Mouse (Mus musculus): ENCODE measurements at regions not wholly inside any gene's neighbourhood (a gene's known extent, or its start where the extent isn't known, plus 50 kb on each side); places are given as distances from the start of the nearest gene placed in this dataset.

- peak; percentile 10 for DNase-seq
These were observed 127.8 kb downstream of the Stk31 start for GRCm38 (mm10) chr6:49523184-49523583.

GRCm38 (mm10) chr6:49523696-49524095, 128.3 kb downstream of the Stk31 start:
- no peak for DNase-seq

- DNase-seq, result no peak
These were observed 138.6 kb downstream of the Stk31 start for GRCm38 (mm10) chr6:49533956-49534355.

GRCm38 (mm10) chr6:49534551-49534950, 139.1 kb downstream of the Stk31 start:
- DNase-seq, result no peak

GRCm38 (mm10) chr6:49544946-49545345, 149.5 kb downstream of the Stk31 start:
- DNase-seq, result no peak

GRCm38 (mm10) chr6:49555069-49555468, 159.7 kb downstream of the Stk31 start:
- DNase-seq, result no peak

- no peak for DNase-seq
These were observed 163.1 kb downstream of the Stk31 start for GRCm38 (mm10) chr6:49558508-49558907.

GRCm38 (mm10) chr6:49559112-49559511, 163.7 kb downstream of the Stk31 start:
- no peak for DNase-seq

- DNase-seq, result no peak
These were observed 182.9 kb downstream of the Stk31 start for GRCm38 (mm10) chr6:49578340-49578739.

- no peak for DNase-seq
These were observed 184.3 kb downstream of the Stk31 start for GRCm38 (mm10) chr6:49579691-49580090.

- DNase-seq, result no peak
These were observed 186.8 kb downstream of the Stk31 start for GRCm38 (mm10) chr6:49582040-49582707.

- DNase-seq, result no peak
These were observed 191.1 kb downstream of the Stk31 start for GRCm38 (mm10) chr6:49586553-49586952.

- DNase-seq, result no peak
These were observed 193.3 kb downstream of the Stk31 start for GRCm38 (mm10) chr6:49588677-49589076.

- DNase-seq, result no peak
These were observed 195.7 kb downstream of the Stk31 start for GRCm38 (mm10) chr6:49590927-49591631.

- no peak for DNase-seq
These were observed 196.2 kb downstream of the Stk31 start for GRCm38 (mm10) chr6:49591632-49592000.

GRCm38 (mm10) chr6:49592676-49593075, 197.3 kb downstream of the Stk31 start:
- no peak for DNase-seq

- DNase-seq, result no peak
These were observed 207.8 kb downstream of the Stk31 start for GRCm38 (mm10) chr6:49603201-49603600.

GRCm38 (mm10) chr6:49603844-49604243, 208.4 kb downstream of the Stk31 start:
- no peak for DNase-seq

GRCm38 (mm10) chr6:49606028-49606427, 210.6 kb downstream of the Stk31 start:
- DNase-seq, result no peak

- no peak for DNase-seq
These were observed 211.3 kb downstream of the Stk31 start for GRCm38 (mm10) chr6:49606626-49607158.

- no peak for DNase-seq
These were observed 198.4 kb upstream of the Npy start for GRCm38 (mm10) chr6:49624080-49624479.

GRCm38 (mm10) chr6:49624564-49624963, 197.9 kb upstream of the Npy start:
- DNase-seq, result no peak

GRCm38 (mm10) chr6:49633470-49634095, 188.9 kb upstream of the Npy start:
- no peak for DNase-seq

- DNase-seq, result no peak
These were observed 184.9 kb upstream of the Npy start for GRCm38 (mm10) chr6:49637654-49638053.

All from kidney, postnatal 14 days (tissue).